16 mouse cellular contexts compared by ENCODE assay signal in the genomic region with DNA sequence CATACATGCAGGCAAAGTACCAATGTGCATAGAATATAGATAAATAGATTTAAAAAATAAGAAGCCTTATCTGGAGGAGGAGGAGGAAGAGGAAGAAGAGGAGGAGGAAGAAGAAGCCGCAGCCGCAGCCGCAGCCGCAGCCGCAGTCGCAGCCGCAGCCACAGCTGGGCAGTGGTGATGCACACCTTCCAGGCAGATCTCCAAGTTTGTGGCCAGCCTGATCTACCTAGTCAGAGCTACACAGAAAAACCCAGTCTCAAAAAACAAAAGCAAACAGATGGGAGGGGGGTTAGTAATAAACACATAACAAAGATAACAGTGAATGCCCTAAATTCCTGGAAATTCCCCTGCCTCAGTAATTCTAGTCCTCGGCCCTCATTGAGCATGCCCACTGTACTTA. TPM values are rescaled to one million over a fixed set of nuclear protein-coding genes. Genes with fewer than 3 reads are reported as not detected.
DNase-seq lines count a peak whose midpoint lies in the region; ATAC-seq and TF ChIP-seq lines count a peak whose summit lies in the region.
"Had no signal": no experiment of that assay in that cellular context is flagged by ENCODE, and none has a peak within 500 bp of the region (broad histone marks: within the 10 kb centered on the region; RNA-seq: fewer than 3 reads in every experiment).

No protein-coding gene starts in this region.

- TF ChIP-seq CTCF in heart, postnatal 0 days (IDR thresholded peaks at IDR 0.05; ENCODE audit: low read depth), result no peak
- TF ChIP-seq CTCF in liver, postnatal 0 days (IDR thresholded peaks at IDR 0.05; ENCODE audit: low read depth), result no peak

- H3K27ac ChIP-seq in heart, postnatal 0 days (ENCODE audit: low read depth), result 0 out of 2 replicates have a peak overlapping the region, but pooled peaks have one; percentile 10
- no peak overlapping the region for H3K27ac ChIP-seq in heart, embryonic 11.5 days (ENCODE audit: low read depth, low read length)
- peak overlapping the region; percentile 97 for H3K27ac ChIP-seq in liver, postnatal 0 days (ENCODE audit: low read depth)
- H3K27ac ChIP-seq: midbrain, embryonic 15.5 days had no signal

- peaks cover 6% of the 10 kb centered on the region for H3K4me1 ChIP-seq in heart, postnatal 0 days (ENCODE audit: control insufficient read depth, insufficient read depth)
- peaks cover 7% of the 10 kb centered on the region for H3K4me1 ChIP-seq in heart, embryonic 11.5 days (ENCODE audit: control insufficient read depth, insufficient read depth, low read length)
- peaks cover 20% of the 10 kb centered on the region for H3K4me1 ChIP-seq in liver, postnatal 0 days (ENCODE audit: insufficient read depth)

- H3K4me2 ChIP-seq in heart, postnatal 0 days (ENCODE audit: low read depth, low read length), result no peak overlapping the region
- no peak overlapping the region for H3K4me2 ChIP-seq in heart, embryonic 11.5 days
- peak overlapping the region; percentile 91 for H3K4me2 ChIP-seq in liver, postnatal 0 days (ENCODE audit: low read depth, low read length)
- H3K4me2 ChIP-seq: midbrain, embryonic 15.5 days had no signal

- no peak overlapping the region for H3K4me3 ChIP-seq in heart, postnatal 0 days (ENCODE audit: low read depth, low read length)
- H3K4me3 ChIP-seq in heart, embryonic 11.5 days (ENCODE audit: low read depth, low read length), result no peak overlapping the region
- peak overlapping the region; percentile 37 for H3K4me3 ChIP-seq in liver, postnatal 0 days (ENCODE audit: low read depth, low read length)
- H3K4me3 ChIP-seq: midbrain, embryonic 15.5 days had no signal

- H3K9ac ChIP-seq in heart, postnatal 0 days (replicated peaks; ENCODE audit: low read depth, low read length), result no peak overlapping the region
- H3K9ac ChIP-seq in heart, embryonic 11.5 days (ENCODE audit: low read depth, low read length), result no peak overlapping the region
- peak overlapping the region; percentile 60 for H3K9ac ChIP-seq in liver, postnatal 0 days (replicated peaks)
- H3K9ac ChIP-seq: midbrain, embryonic 15.5 days had no signal

- H3K36me3 ChIP-seq in heart, postnatal 0 days (replicated peaks; ENCODE audit: control insufficient read depth, insufficient read depth, low read length), result peaks cover 32% of the 10 kb centered on the region
- H3K36me3 ChIP-seq in heart, embryonic 11.5 days (ENCODE audit: control insufficient read depth, insufficient read depth, low read length), result peaks cover 5% of the 10 kb centered on the region; the same call in 1 of the 2 replicates
- H3K36me3 ChIP-seq in liver, postnatal 0 days (replicated peaks; ENCODE audit: insufficient read depth, low read length), result peaks cover 19% of the 10 kb centered on the region

- H3K27me3 ChIP-seq in heart, postnatal 0 days (ENCODE audit: control insufficient read depth, insufficient read depth, low read length), result no peaks in the 10 kb centered on the region
- no peaks in the 10 kb centered on the region for H3K27me3 ChIP-seq in heart, embryonic 11.5 days (ENCODE audit: control insufficient read depth, insufficient read depth, low read length)
- no peaks in the 10 kb centered on the region for H3K27me3 ChIP-seq in liver, postnatal 0 days (ENCODE audit: insufficient read depth, low read length)
- H3K27me3 ChIP-seq: midbrain, embryonic 15.5 days had no signal

- no peak for DNase-seq in heart, postnatal 0 days (ENCODE audit: low spot score)
- DNase-seq in 416B (ENCODE audit: low read depth), result peak; percentile 86
- peak; percentile 42 for DNase-seq in induced T-regulatory cell, adult 2 months (ENCODE audit: low read depth)
- DNase-seq in liver, postnatal 0 days, result no peak
- no peak for DNase-seq in adipocyte (ENCODE audit: low spot score)
- DNase-seq in ovary, adult 18-20 months (ENCODE audit: low spot score), result no peak
- DNase-seq: adrenal gland, postnatal 14 days; cerebellum, postnatal 14 days; heart, adult 18-20 months; heart, postnatal 36 days; lung, postnatal 4 days; retina, postnatal 1 day; spleen, adult 18-20 months had no signal

- WGBS in heart, postnatal 0 days, result 92% methylated on average over 8 of the region's 8 CpGs
- 93% methylated on average over 8 of the region's 8 CpGs for WGBS in heart, embryonic 11.5 days (ENCODE audit: insufficient replicate concordance)
- 52% methylated on average over 8 of the region's 8 CpGs for WGBS in liver, postnatal 0 days (ENCODE audit: insufficient replicate concordance)

- H3K9me3 ChIP-seq in heart, postnatal 0 days (replicated peaks; ENCODE audit: control insufficient read depth, low read length), result no peaks in the 10 kb centered on the region
- H3K9me3 ChIP-seq in heart, embryonic 11.5 days (replicated peaks; ENCODE audit: control insufficient read depth, low read length), result no peaks in the 10 kb centered on the region
- H3K9me3 ChIP-seq in liver, postnatal 0 days (ENCODE audit: low read length), result no peaks in the 10 kb centered on the region
- H3K9me3 ChIP-seq: midbrain, embryonic 15.5 days had no signal

- TF ChIP-seq EP300 in heart, postnatal 0 days (IDR thresholded peaks at IDR 0.05; ENCODE audit: low read depth), result no peak
- TF ChIP-seq EP300 in liver, postnatal 0 days (IDR thresholded peaks at IDR 0.05; ENCODE audit: low read depth), result no peak

- ATAC-seq in heart, postnatal 0 days (ENCODE audit: insufficient read depth, low read depth), result no peak
- ATAC-seq in heart, embryonic 11.5 days (replicated peaks; ENCODE audit: insufficient number of reproducible peaks, low FRiP score, low TSS enrichment), result no peak
- no peak for ATAC-seq in liver, postnatal 0 days
- ATAC-seq: inflammation-experienced regulatory T-cells, adult 6 months; midbrain, embryonic 15.5 days had no signal

RNA-seq across cellular contexts. Expression of gene Ten1, which starts 4.0 kb away (rescaled TPM):
- 58.4 and 63.6 TPM in 2 replicates for total RNA-seq in heart, postnatal 0 days (2014; rRNA removed; ENCODE audit: low replicate concordance)
- polyA plus RNA-seq in heart, postnatal 0 days (2015; fragmentation: Nextera tagmentation; extraction: Ambion mirVana), result 64.0 and 68.2 TPM in 2 replicates
- polyA plus RNA-seq in heart, embryonic 11.5 days (2014; fragmentation: Nextera tagmentation; extraction: Ambion mirVana), result 74.0 and 76.4 TPM in 2 replicates
- polyA plus RNA-seq in liver, postnatal 0 days (2015; fragmentation: Nextera tagmentation; extraction: Ambion mirVana), result 20.7 and 22.8 TPM in 2 replicates

RNA-seq across cellular contexts. Expression of gene Acox1, which starts 4.2 kb away (rescaled TPM):
- total RNA-seq in heart, postnatal 0 days (2014; rRNA removed; ENCODE audit: low replicate concordance), result 64.9 and 65.8 TPM in 2 replicates
- polyA plus RNA-seq in heart, postnatal 0 days (2015; fragmentation: Nextera tagmentation; extraction: Ambion mirVana), result 43.0 and 46.7 TPM in 2 replicates
- 29.3 and 32.3 TPM in 2 replicates for polyA plus RNA-seq in heart, embryonic 11.5 days (2014; fragmentation: Nextera tagmentation; extraction: Ambion mirVana)
- 258 and 304 TPM in 2 replicates for polyA plus RNA-seq in liver, postnatal 0 days (2015; fragmentation: Nextera tagmentation; extraction: Ambion mirVana)

RNA-seq across cellular contexts. Expression of gene Fbf1, which starts 26.7 kb away (rescaled TPM):
- total RNA-seq in heart, postnatal 0 days (2014; rRNA removed; ENCODE audit: low replicate concordance), result 20.4 and 22.8 TPM in 2 replicates
- polyA plus RNA-seq in heart, postnatal 0 days (2015; fragmentation: Nextera tagmentation; extraction: Ambion mirVana), result 8.2 and 8.5 TPM in 2 replicates
- 20.3 and 20.6 TPM in 2 replicates for polyA plus RNA-seq in heart, embryonic 11.5 days (2014; fragmentation: Nextera tagmentation; extraction: Ambion mirVana)
- 2.2 and 2.3 TPM in 2 replicates for polyA plus RNA-seq in liver, postnatal 0 days (2015; fragmentation: Nextera tagmentation; extraction: Ambion mirVana)

RNA-seq across cellular contexts. Expression of gene Evpl, which starts 43.3 kb away (rescaled TPM):
- 2.1 and 3.4 TPM in 2 replicates for total RNA-seq in heart, postnatal 0 days (2014; rRNA removed; ENCODE audit: low replicate concordance)
- 0.45 TPM in 2 replicates for polyA plus RNA-seq in heart, postnatal 0 days (2015; fragmentation: Nextera tagmentation; extraction: Ambion mirVana)
- polyA plus RNA-seq in heart, embryonic 11.5 days (2014; fragmentation: Nextera tagmentation; extraction: Ambion mirVana), result 0.26 and 0.31 TPM in 2 replicates
- 0.06 and 0.07 TPM in 2 replicates for polyA plus RNA-seq in liver, postnatal 0 days (2015; fragmentation: Nextera tagmentation; extraction: Ambion mirVana)
- polyA plus RNA-seq: inflammation-experienced regulatory T-cells, adult 6 months had no signal

RNA-seq across cellular contexts. Expression of gene Mrpl38, which starts 56.0 kb away (rescaled TPM):
- total RNA-seq in heart, postnatal 0 days (2014; rRNA removed; ENCODE audit: low replicate concordance), result 114 and 153 TPM in 2 replicates
- 79.1 and 80.8 TPM in 2 replicates for polyA plus RNA-seq in heart, postnatal 0 days (2015; fragmentation: Nextera tagmentation; extraction: Ambion mirVana)
- polyA plus RNA-seq in heart, embryonic 11.5 days (2014; fragmentation: Nextera tagmentation; extraction: Ambion mirVana), result 109 and 116 TPM in 2 replicates
- 43.9 and 44.0 TPM in 2 replicates for polyA plus RNA-seq in liver, postnatal 0 days (2015; fragmentation: Nextera tagmentation; extraction: Ambion mirVana)

Comparison
In these comparisons a context has a peak if more than half of its experiments do, and no peak if none do; other contexts are left out.
1. DNase-seq: peak in 416B (single experiment) and induced T-regulatory cell, adult 2 months (single experiment); none in heart, postnatal 0 days (single experiment), liver, postnatal 0 days (single experiment), adipocyte (single experiment) and ovary, adult 18-20 months (single experiment).